Mouse (Mus musculus) lung, adult 2 months (tissue): Measurements from ENCODE around the gene Ppil6.

ENCODE experiments used
- CTCF ChIP-seq: fragments of 200-500 bp; IDR thresholded peaks from 2 replicates; pipeline ENCODE4 v1.5.1; 2011; ENCODE audit warnings: mild to moderate bottlenecking, low read length, control low read depth; ENCODE audit not compliant: insufficient read depth
- POLR2A ChIP-seq: fragments of 200-500 bp; IDR thresholded peaks from 2 replicates; pipeline ENCODE4 v1.6.1; 2011; ENCODE audit warnings: low read depth, mild to moderate bottlenecking, control low read depth, low read length, borderline replicate concordance; ENCODE audit errors: extremely low read depth

DNA sequence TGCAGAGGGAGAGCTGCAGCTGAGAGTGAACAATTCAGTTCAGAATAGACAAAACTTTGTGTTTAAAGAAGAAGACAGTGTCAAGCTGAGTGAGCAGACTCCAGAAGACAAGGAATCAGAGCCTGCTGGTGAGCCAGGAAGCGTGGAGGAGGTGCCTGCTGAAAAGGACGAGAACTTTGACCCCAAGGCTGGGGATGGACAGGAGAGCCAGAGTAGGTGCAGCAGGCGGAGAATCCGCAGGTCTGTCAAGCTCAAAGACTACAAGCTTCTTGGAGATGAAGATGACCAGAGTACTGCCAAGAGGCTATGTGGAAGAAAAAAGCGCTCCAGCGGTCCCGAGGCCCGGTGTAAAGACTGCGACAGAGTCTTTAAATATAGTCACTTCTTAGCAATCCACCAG is 38.6 kb upstream of the Ppil6 start:
- TF ChIP-seq POLR2A = no peak
- no peak for TF ChIP-seq CTCF
